Mouse (Mus musculus): Measurements from ENCODE around the gene Duxf3.
"Not testable (repeated sequence)": the region's sequence is repeated elsewhere in the genome, so short reads cannot be mapped to it uniquely, and the experiment has no call there.

- TF ChIP-seq CTCF (conservative IDR thresholded peaks at IDR 0.05; ENCODE audit: insufficient read depth, insufficient read length, low read depth, low read length); POLR2A (IDR thresholded peaks at IDR 0.05; ENCODE audit: low read depth, low read length): not testable (repeated sequence)
Measured at GRCm38 (mm10) chr10:58238984-58239740, 6.7 kb upstream of the Duxf3 start.

Measured in kidney, adult 2 months (tissue).